Mouse (Mus musculus) splenic B cell, adult 2 months (primary cell): ENCODE results near the gene 1700025B11Rik.
"Not testable (repeated sequence)": the region's sequence is repeated elsewhere in the genome, so short reads cannot be mapped to it uniquely, and the experiment has no call there.

Experiments used
- DNase-seq: peaks from one replicate; pipeline ENCODE4 v3.0.0-alpha.2; 2011; ENCODE audit warnings: low read depth, low spot score
- H3K27me3 ChIP-seq: 2 replicates; pipeline ENCODE4 v1.6.1; 2012; ENCODE audit warnings: mild to moderate bottlenecking, low read length, moderate library complexity, mixed read lengths; ENCODE audit not compliant: control insufficient read depth, poor library complexity, insufficient read depth, severe bottlenecking
- H3K36me3 ChIP-seq: 2 replicates; pipeline ENCODE4 v1.6.1; 2012; ENCODE audit warnings: mild to moderate bottlenecking, low read length, moderate library complexity, mixed read lengths; ENCODE audit not compliant: control insufficient read depth, poor library complexity, insufficient read depth, severe bottlenecking

1700025B11Rik gene

DNA sequence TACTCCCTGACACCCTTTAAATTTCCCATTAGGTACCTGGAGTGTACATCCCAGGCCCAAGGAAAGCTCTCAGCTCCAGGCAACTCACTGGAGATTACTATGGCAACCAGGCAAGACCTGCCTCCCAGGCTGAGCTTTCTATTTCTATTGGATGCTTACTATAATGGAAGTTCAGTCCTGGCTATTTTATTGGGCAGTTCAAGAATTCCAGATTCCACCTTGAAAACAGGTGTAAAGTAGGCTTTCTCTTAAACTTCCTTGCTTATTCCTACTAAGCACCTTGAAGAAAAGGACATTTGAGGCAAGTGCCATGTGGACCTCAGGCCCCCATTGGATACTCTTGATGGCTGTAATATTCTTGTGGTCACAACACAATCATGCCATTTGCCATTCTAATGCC, at the start of gene 1700025B11Rik:
1700025B11Rik (minus strand) TSS at position 101 of the 400 bp plus-strand sequence.
- H3K27me3 ChIP-seq, result no peaks in the 10 kb centered on the region
- H3K36me3 ChIP-seq, result no peaks in the 10 kb centered on the region
- no peak for DNase-seq

GRCm38 (mm10) chr15:77606069-77606468, 44.4 kb upstream of the 1700025B11Rik start:
- Histone ChIP-seq H3K27me3 (no peaks in the 10 kb centered on the region), H3K36me3 (no peaks in the 10 kb centered on the region)
- no peak for DNase-seq

DNA sequence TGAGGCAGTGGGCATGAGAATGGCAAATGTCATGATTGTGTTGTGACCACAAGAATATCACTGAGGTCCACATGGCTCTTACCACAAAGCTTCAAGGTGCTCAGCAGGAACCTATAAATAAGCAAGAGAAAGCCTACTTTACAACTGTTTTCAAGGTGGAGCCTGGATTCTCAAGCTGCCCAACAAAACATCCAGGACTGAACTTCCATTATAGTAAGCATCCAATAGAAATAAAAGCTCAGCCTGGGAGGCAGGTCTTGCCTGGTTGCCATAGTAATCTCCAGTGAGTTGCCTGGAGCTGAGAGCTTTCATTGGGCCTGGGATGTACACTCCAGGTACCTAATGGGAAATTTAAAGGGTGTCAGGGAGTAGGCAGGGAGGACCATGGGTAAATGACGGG, 37.3 kb upstream of the 1700025B11Rik start, which contains the start of gene Gm36245:
Gm36245 (plus strand) TSS at position 301 of the 400 bp plus-strand sequence.
- DNase-seq, result no peak
- H3K27me3 ChIP-seq, result no peaks in the 10 kb centered on the region

GRCm38 (mm10) chr15:77598429-77598828, 36.7 kb upstream of the 1700025B11Rik start:
- H3K27me3 ChIP-seq, result no peaks in the 10 kb centered on the region
- no peaks in the 10 kb centered on the region for H3K36me3 ChIP-seq
- no peak for DNase-seq

More for the DNA sequence above, 37.3 kb upstream of the 1700025B11Rik start, which contains the start of gene Gm36245:
- no peaks in the 10 kb centered on the region for H3K36me3 ChIP-seq

DNA sequence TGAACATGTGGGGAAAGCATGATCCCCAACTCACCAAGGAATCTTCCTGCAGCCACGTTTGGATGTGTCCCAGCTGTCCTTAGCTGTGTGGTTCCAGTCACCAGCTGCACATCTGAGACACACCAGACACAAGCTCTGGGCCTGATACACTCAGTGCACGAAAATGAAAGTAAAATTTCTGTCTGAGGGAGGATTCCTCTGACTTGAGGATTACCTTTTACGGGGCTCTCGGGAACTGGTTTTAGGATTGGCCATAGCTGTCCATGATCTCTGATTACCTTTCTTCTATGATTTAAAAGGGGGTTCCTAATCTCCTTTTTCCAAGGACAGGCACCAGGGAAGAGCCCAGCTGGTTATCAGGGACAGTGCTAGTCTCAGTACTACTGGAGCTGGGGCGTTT, 34.3 kb upstream of the 1700025B11Rik start, which contains the start of gene Apol10b:
Apol10b (minus strand) TSS at position 165 of the 400 bp plus-strand sequence.
- DNase-seq, result no peak

DNA sequence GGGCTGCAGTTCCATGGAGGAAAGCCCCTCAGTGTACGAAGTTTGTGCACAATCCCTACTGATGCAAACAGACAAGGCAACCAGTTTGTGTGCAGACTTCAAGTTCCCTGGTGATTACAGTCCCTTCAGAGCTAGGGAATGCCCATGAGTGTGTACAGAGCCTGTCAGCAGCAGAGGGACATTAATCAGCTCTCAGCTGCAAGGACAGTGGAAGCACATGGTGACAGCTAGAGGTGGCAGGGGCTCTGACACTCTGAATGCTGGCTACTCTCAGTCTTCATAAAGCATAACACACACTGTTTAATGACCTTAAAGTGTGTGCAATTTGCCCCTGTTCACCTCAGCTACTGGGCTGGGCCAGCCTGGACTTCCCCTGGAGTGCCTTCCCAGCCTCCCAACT, 31.9 kb upstream of the 1700025B11Rik start:
- no peaks in the 10 kb centered on the region for H3K36me3 ChIP-seq
- no peak for DNase-seq

More for the DNA sequence above, 34.3 kb upstream of the 1700025B11Rik start, which contains the start of gene Apol10b:
- Histone ChIP-seq H3K27me3 (no peaks in the 10 kb centered on the region), H3K36me3 (no peaks in the 10 kb centered on the region)

DNA sequence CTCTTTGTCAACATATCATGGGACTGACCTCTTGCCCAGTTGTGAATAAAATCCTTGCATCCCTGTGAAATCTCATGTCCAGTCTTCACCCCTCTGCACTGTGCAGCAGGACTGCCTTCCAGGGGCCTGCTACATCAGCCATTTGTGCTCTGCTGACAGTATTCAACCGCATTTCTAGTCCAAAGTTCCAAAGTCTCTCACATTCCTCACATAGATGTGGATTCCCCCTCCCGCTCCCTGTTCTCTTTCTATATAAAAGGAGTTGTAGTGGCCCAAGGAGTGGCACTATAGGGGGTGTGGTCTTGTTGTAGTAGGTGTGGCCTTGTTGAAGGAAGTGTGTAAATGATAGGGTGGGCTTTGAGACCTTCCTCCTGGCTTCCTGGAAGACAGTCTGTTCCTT, 29.2 kb upstream of the 1700025B11Rik start:
- no peaks in the 10 kb centered on the region for H3K27me3 ChIP-seq
- DNase-seq, result no peak
- no peaks in the 10 kb centered on the region for H3K36me3 ChIP-seq

More for the DNA sequence above, 31.9 kb upstream of the 1700025B11Rik start:
- no peaks in the 10 kb centered on the region for H3K27me3 ChIP-seq

DNA sequence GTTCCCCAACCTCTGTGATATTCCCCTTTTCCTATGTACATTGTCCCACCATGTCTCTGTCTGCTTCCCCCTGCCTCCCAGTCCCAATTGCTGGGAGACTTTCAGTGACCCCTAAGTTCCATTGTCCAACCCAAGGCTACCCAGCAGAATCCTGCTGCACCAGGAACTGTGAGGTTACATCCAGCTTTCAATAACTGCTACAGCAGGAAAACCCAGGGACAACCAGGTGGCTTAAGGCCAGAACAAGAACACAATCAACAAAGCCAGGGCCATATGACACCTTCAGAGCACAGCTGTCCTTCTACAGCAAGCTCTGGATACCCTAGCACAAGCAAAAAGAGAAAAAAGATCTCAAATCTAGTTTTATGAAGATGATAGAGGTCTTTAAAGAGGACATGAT, 27.3 kb upstream of the 1700025B11Rik start:
- DNase-seq, result no peak
- H3K36me3 ChIP-seq, result no peaks in the 10 kb centered on the region
- no peaks in the 10 kb centered on the region for H3K27me3 ChIP-seq

DNA sequence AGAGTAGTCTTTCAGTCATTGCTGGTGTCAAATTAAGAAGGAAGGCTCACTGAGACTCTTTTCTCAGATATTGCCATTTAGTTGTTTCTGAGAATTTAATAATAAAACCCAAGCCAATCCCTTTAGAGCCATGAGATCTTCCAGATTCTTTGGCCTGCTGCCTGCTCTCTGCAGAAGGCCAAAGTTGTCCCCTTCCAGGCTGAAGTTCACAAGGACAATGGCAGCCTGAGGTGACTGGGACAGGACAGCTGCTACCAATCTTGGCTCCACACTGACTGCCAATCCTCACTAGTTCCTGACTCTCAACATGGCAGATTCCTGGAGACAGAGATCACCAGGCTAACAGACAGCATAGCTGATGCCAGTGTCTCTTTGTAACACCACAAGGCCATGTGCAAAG, 25.3 kb upstream of the 1700025B11Rik start:
- H3K27me3 ChIP-seq, result no peaks in the 10 kb centered on the region
- no peak for DNase-seq
- no peaks in the 10 kb centered on the region for H3K36me3 ChIP-seq

DNA sequence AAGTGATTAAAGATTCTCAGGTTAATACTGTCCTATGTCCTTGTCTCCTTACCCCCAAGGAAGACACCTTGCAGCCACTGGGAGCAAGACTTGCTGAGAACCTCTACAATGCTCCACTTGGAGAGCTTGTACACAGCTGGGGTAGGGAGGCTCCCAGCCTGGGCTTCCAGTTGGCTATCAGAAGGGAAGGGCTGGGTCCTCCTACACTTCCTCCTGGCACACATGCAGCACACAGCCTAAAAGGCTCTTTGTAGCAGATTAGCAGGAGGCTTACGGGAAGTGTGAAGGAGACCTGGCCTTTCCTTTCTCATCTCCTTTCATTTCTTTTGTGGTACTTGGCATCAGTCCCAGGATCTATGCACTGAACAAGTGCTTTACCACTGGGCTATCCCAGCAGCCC, 20.0 kb upstream of the 1700025B11Rik start:
- DNase-seq, result no peak
- no peaks in the 10 kb centered on the region for H3K27me3 ChIP-seq
- H3K36me3 ChIP-seq, result no peaks in the 10 kb centered on the region

DNA sequence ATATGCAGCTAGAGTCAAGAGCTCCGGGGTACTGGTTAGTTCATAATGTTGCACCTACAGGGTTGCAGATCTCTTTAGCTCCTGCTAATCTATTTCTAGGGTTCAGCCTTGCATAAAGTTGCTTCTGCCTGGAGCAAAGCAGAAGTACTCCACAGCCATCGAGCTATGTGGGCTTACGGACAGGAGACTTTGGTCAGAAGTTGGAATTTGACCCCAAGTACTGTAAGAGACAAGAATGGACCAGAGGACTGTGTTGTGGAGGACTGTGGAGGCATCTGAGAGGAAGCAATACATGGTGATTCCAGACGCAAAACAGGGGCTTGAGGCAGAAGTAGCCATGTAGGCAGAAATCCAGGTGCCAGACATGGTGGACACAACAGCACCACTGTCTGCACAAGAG, 17.6 kb upstream of the 1700025B11Rik start:
- DNase-seq, result no peak
- Histone ChIP-seq H3K27me3 (no peaks in the 10 kb centered on the region), H3K36me3 (no peaks in the 10 kb centered on the region)

- no peaks in the 10 kb centered on the region for H3K27me3 ChIP-seq
- DNase-seq, result no peak
- no peaks in the 10 kb centered on the region for H3K36me3 ChIP-seq
Observed at GRCm38 (mm10) chr15:77578801-77579200, 17.1 kb upstream of the 1700025B11Rik start.

GRCm38 (mm10) chr15:77563219-77563618, 1.5 kb upstream of the 1700025B11Rik start:
- H3K27me3 ChIP-seq, result no peaks in the 10 kb centered on the region
- no peak for DNase-seq
- H3K36me3 ChIP-seq, result no peaks in the 10 kb centered on the region

- H3K36me3 ChIP-seq, H3K27me3 ChIP-seq, DNase-seq: not testable (repeated sequence)
Observed at GRCm38 (mm10) chr15:77539221-77539620, 22.5 kb downstream of the 1700025B11Rik start.

DNA sequence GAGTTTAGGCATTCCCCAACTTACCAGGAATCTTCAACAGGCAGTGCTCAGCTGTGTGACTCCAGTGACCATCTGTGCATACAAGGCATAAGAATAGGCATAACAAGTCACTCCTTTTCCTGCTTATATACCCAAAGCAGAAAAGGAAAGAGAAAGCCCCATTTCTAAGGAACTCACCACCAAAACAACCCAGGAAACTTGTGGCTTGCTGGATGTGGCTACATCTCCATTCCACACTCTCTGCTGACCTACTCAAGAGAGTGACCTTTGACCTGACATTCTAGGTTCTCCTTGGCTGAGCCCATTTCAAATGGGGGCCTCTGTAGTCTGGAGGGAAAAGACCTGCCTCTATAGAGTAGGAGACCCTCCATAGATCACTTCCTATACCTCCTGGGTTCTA, 28.5 kb downstream of the 1700025B11Rik start, which contains the start of gene Apol7c:
Apol7c (minus strand) TSS at position 101 of the 400 bp plus-strand sequence.
- H3K27me3 ChIP-seq, result no peaks in the 10 kb centered on the region

More for the DNA sequence above, 28.5 kb downstream of the 1700025B11Rik start, which contains the start of gene Apol7c:
- no peaks in the 10 kb centered on the region for H3K36me3 ChIP-seq
- DNase-seq, result no peak
